Mouse (Mus musculus): ENCODE results near the gene Ddah1.

GRCm38 (mm10) chr3:145816807-145817206 lies 58.3 kb downstream of the Ddah1 start:
- TF ChIP-seq GATA1 (IDR thresholded peaks at IDR 0.05; ENCODE audit: borderline replicate concordance, low read length) (no peak), FLI1 (IDR thresholded peaks at IDR 0.05; ENCODE audit: low read length) (no peak)

Data from megakaryocyte, embryonic 14.5 days (primary cell).